In the genomic region with DNA sequence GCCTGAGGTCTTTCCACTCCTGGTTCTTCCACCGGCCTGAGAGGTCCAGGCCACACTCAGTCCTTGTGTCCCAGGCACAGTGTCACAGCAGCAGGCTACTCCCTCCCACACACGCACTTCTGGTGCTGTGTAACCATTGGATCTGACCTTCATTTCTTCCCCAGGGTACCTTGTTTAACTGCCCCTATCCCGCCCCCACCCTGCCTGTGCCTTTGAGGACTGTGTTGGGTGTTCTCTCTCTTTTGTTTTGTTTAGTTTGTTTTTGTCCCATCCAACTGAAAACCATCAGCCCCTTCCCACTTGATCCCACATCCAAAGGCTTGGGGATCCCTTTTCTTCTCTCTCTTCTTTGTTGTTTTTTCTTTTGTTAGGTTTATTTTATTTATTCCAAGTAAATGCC, we compare ENCODE assay signal across 22 mouse cellular contexts. TPM values are rescaled to one million over a fixed set of nuclear protein-coding genes. Genes with fewer than 3 reads are reported as not detected.
A peak's percentile ranks its signal among the peaks of the same experiment; 100 is the strongest.
DNase-seq lines count a peak whose midpoint lies in the region; ATAC-seq lines count a peak whose summit lies in the region.
"Had no signal": no experiment of that assay in that cellular context is flagged by ENCODE, and none has a peak within 500 bp of the region (broad histone marks: within the 10 kb centered on the region; RNA-seq: fewer than 3 reads in every experiment).

No protein-coding gene starts in this region.

- H3K36me3 ChIP-seq in midbrain, embryonic 10.5 days = peaks cover 64% of the 10 kb centered on the region
- no peaks in the 10 kb centered on the region for H3K36me3 ChIP-seq in midbrain, embryonic 11.5 days (ENCODE audit: control insufficient read depth, insufficient read depth, low read length)
- H3K36me3 ChIP-seq in embryonic facial prominence, embryonic 10.5 days (replicated peaks) = peaks cover 74% of the 10 kb centered on the region

- H3K27ac ChIP-seq in midbrain, embryonic 10.5 days (replicated peaks) = 0 out of 2 replicates have a peak overlapping the region, but pooled peaks have one; percentile 7
- H3K27ac ChIP-seq in midbrain, embryonic 11.5 days (ENCODE audit: low read depth, low read length) = no peak overlapping the region
- H3K27ac ChIP-seq in embryonic facial prominence, embryonic 10.5 days (replicated peaks) = 0 out of 2 replicates have a peak overlapping the region, but pooled peaks have one; percentile 11
- H3K27ac ChIP-seq: limb, embryonic 10.5 days; stomach, embryonic 15.5 days had no signal

- 61% methylated on average over 3 of the region's 3 CpGs for WGBS in midbrain, embryonic 10.5 days
- 62% methylated on average over 3 of the region's 3 CpGs for WGBS in midbrain, embryonic 11.5 days
- WGBS in embryonic facial prominence, embryonic 10.5 days = 69% methylated on average over 3 of the region's 3 CpGs

- peaks cover 11% of the 10 kb centered on the region for H3K4me1 ChIP-seq in midbrain, embryonic 10.5 days
- H3K4me1 ChIP-seq in midbrain, embryonic 11.5 days (ENCODE audit: control insufficient read depth, insufficient read depth, low read length) = no peaks in the 10 kb centered on the region
- no peaks in the 10 kb centered on the region; the same call in 1 of the 2 replicates for H3K4me1 ChIP-seq in embryonic facial prominence, embryonic 10.5 days
- H3K4me1 ChIP-seq: forebrain, embryonic 13.5 days; limb, embryonic 10.5 days had no signal

- no peak overlapping the region for H3K4me2 ChIP-seq in midbrain, embryonic 11.5 days
- H3K4me2 ChIP-seq: forebrain, embryonic 13.5 days; heart, embryonic 11.5 days; stomach, embryonic 15.5 days had no signal

- no peak overlapping the region for H3K4me3 ChIP-seq in midbrain, embryonic 10.5 days
- no peak overlapping the region for H3K4me3 ChIP-seq in midbrain, embryonic 11.5 days (ENCODE audit: low read depth, low read length)
- H3K4me3 ChIP-seq in embryonic facial prominence, embryonic 10.5 days = no peak overlapping the region
- H3K4me3 ChIP-seq: forebrain, embryonic 13.5 days; limb, embryonic 10.5 days; stomach, embryonic 15.5 days had no signal

- peak; percentile 87 for DNase-seq in heart, adult 11 months
- DNase-seq in heart, adult 8-10 months (ENCODE audit: low spot score) = no peak
- DNase-seq in midbrain, embryonic 10.5 days (ENCODE audit: low spot score) = no peak
- no peak for DNase-seq in midbrain, embryonic 11.5 days (ENCODE audit: low spot score, missing footprints)
- DNase-seq in ES-CJ7 (ENCODE audit: low read depth, low spot score) = peak; percentile 83
- DNase-seq in embryonic facial prominence, embryonic 10.5 days (ENCODE audit: low spot score) = no peak
- no peak for DNase-seq in cerebellum, adult 11 months
- DNase-seq in right cerebral cortex, postnatal 36 days (ENCODE audit: low spot score in 2 of 2) = no peak
- DNase-seq: gastrocnemius, postnatal 25 days; heart, postnatal 10 days; kidney, postnatal 36 days; layer of hippocampus, adult 9-11 months; lung, adult 18-20 months; lung, postnatal 14 days; right cerebral cortex, postnatal 14 days had no signal

- H3K27me3 ChIP-seq in midbrain, embryonic 10.5 days (ENCODE audit: low read depth, poor library complexity, severe bottlenecking) = no peaks in the 10 kb centered on the region
- no peaks in the 10 kb centered on the region for H3K27me3 ChIP-seq in midbrain, embryonic 11.5 days (ENCODE audit: control insufficient read depth, insufficient read depth, low read length)
- H3K27me3 ChIP-seq in embryonic facial prominence, embryonic 10.5 days (replicated peaks; ENCODE audit: low read depth, poor library complexity, severe bottlenecking) = no peaks in the 10 kb centered on the region
- H3K27me3 ChIP-seq: CH12.LX; forebrain, embryonic 13.5 days; stomach, embryonic 15.5 days had no signal

- no peak overlapping the region for H3K9ac ChIP-seq in midbrain, embryonic 11.5 days (ENCODE audit: low read length)
- H3K9ac ChIP-seq: forebrain, embryonic 13.5 days; stomach, embryonic 15.5 days had no signal

- no peak for ATAC-seq in midbrain, embryonic 11.5 days (ENCODE audit: low FRiP score)
- ATAC-seq: activated CD4-positive, CD25-positive, alpha-beta regulatory T cell, adult 4 months; forebrain, embryonic 13.5 days had no signal

- no peaks in the 10 kb centered on the region for H3K9me3 ChIP-seq in midbrain, embryonic 10.5 days (replicated peaks)
- no peaks in the 10 kb centered on the region for H3K9me3 ChIP-seq in midbrain, embryonic 11.5 days (ENCODE audit: control insufficient read depth, low read length)
- H3K9me3 ChIP-seq in embryonic facial prominence, embryonic 10.5 days = no peaks in the 10 kb centered on the region
- H3K9me3 ChIP-seq: forebrain, embryonic 13.5 days; limb, embryonic 10.5 days; stomach, embryonic 15.5 days had no signal

RNA-seq across cellular contexts. Expression of gene Ldhd, which starts 8.1 kb away (rescaled TPM):
- total RNA-seq in heart, adult 8-10 months (2022) = 10 to 100 TPM; 48.8 to 58.2 (median 54.8) TPM
- 0.09 and 0.12 TPM in 2 replicates for polyA plus RNA-seq in midbrain, embryonic 10.5 days (2016; fragmentation: Nextera tagmentation; extraction: Ambion mirVana)
- polyA plus RNA-seq in midbrain, embryonic 11.5 days (2014; fragmentation: Nextera tagmentation; extraction: Ambion mirVana) = 0.19 and 0.22 TPM in 2 replicates
- 0.23 and 0.25 TPM in 2 replicates for polyA plus RNA-seq in embryonic facial prominence, embryonic 10.5 days (2016; fragmentation: Nextera tagmentation; extraction: Ambion mirVana)
- polyA plus RNA-seq: embryonic facial prominence, embryonic 11.5 days had no signal

RNA-seq across cellular contexts. Expression of gene Zfp1, which starts 21.1 kb away (rescaled TPM):
- total RNA-seq in heart, adult 8-10 months (2022) = 1 to 10 TPM; 5.6 to 8.6 (median 8.1) TPM
- 22.2 and 22.4 TPM in 2 replicates for polyA plus RNA-seq in midbrain, embryonic 10.5 days (2016; fragmentation: Nextera tagmentation; extraction: Ambion mirVana)
- 23.8 and 25.6 TPM in 2 replicates for polyA plus RNA-seq in midbrain, embryonic 11.5 days (2014; fragmentation: Nextera tagmentation; extraction: Ambion mirVana)
- polyA plus RNA-seq in embryonic facial prominence, embryonic 10.5 days (2016; fragmentation: Nextera tagmentation; extraction: Ambion mirVana) = 20.2 and 20.9 TPM in 2 replicates

Comparison
In these comparisons a context has a peak if more than half of its experiments do, and no peak if none do; other contexts are left out.
1. DNase-seq: peak in heart, adult 11 months (single experiment) and ES-CJ7 (single experiment); none in heart, adult 8-10 months (single experiment), midbrain, embryonic 10.5 days (single experiment), midbrain, embryonic 11.5 days (single experiment), embryonic facial prominence, embryonic 10.5 days (single experiment), cerebellum, adult 11 months (single experiment) and right cerebral cortex, postnatal 36 days (0 of 2).